17 mouse cellular contexts compared by ENCODE assay signal in the genomic region with DNA sequence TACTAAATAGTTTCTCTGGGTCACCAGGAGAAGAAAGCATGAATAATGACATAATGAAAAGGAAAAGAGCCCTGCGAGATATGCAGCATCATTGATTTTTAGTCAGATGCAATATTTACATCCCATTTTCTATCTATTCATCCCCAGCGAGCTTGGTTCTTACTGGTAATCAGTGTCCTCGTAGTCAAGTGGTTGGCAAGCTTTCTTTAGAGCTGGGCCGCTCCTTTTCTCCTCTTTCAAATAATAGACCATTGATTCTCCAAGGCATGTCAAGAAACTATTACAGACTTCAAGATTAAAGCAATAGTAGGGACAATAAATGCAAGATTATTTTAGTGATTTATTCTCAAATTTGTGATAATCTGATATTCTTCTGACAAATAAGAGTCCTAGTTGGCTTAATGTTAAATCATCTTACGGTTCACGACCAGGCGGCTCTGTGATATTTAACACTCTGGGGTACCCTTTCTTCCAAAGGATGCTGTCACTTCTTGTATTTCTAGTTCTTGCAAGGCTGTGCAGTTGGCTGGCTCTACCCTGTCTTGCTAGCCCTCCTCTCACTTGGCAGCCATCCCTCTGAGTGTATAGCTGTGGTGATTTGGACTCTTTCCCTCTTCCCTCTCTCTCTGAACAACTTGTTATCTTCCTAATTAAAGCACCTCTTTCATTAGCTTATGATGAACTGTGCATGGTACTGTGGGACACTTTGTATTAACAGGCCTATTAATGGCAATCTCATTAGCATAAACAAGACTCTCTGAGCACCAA.
A peak's percentile ranks its signal among the peaks of the same experiment; 100 is the strongest.
DNase-seq lines count a peak whose midpoint lies in the region; ATAC-seq lines count a peak whose summit lies in the region.
"Had no signal": no experiment of that assay in that cellular context is flagged by ENCODE, and none has a peak within 500 bp of the region (broad histone marks: within the 10 kb centered on the region; RNA-seq: fewer than 3 reads in every experiment).

No protein-coding gene starts in this region.

- peak; percentile 89 for ATAC-seq in hindbrain, embryonic 16.5 days
- ATAC-seq in hindbrain, embryonic 11.5 days (ENCODE audit: low FRiP score): no peak
- ATAC-seq in midbrain, embryonic 16.5 days: 0 out of 2 replicates have a peak, but pooled peaks have one; percentile 62
- ATAC-seq: CD4-positive, CD25-positive, alpha-beta regulatory T cell, adult 4 months; intestine, postnatal 0 days had no signal

- H3K27me3 ChIP-seq in hindbrain, embryonic 16.5 days (replicated peaks; ENCODE audit: control insufficient read depth, insufficient read depth, low read length): no peaks in the 10 kb centered on the region
- no peaks in the 10 kb centered on the region for H3K27me3 ChIP-seq in hindbrain, embryonic 11.5 days (ENCODE audit: control insufficient read depth, insufficient read depth, low read length)
- H3K27me3 ChIP-seq in midbrain, embryonic 16.5 days (ENCODE audit: control insufficient read depth, insufficient read depth, low read depth, low read length): no peaks in the 10 kb centered on the region
- H3K27me3 ChIP-seq: embryonic facial prominence, embryonic 15.5 days; limb, embryonic 15.5 days had no signal

- H3K4me3 ChIP-seq in hindbrain, embryonic 16.5 days (ENCODE audit: low read length): no peak overlapping the region
- no peak overlapping the region for H3K4me3 ChIP-seq in hindbrain, embryonic 11.5 days (ENCODE audit: low read depth, low read length)
- H3K4me3 ChIP-seq in midbrain, embryonic 16.5 days (ENCODE audit: low read depth, low read length): no peak overlapping the region
- H3K4me3 ChIP-seq: embryonic facial prominence, embryonic 15.5 days; limb, embryonic 15.5 days had no signal

- H3K36me3 ChIP-seq in hindbrain, embryonic 16.5 days (ENCODE audit: control insufficient read depth, insufficient read depth, low read length): no peaks in the 10 kb centered on the region
- H3K36me3 ChIP-seq in hindbrain, embryonic 11.5 days (ENCODE audit: control insufficient read depth, insufficient read depth, low read length): no peaks in the 10 kb centered on the region
- no peaks in the 10 kb centered on the region for H3K36me3 ChIP-seq in midbrain, embryonic 16.5 days (ENCODE audit: control insufficient read depth, insufficient read depth, low read length)
- H3K36me3 ChIP-seq: embryonic facial prominence, embryonic 15.5 days; limb, embryonic 15.5 days had no signal

- intact Hi-C loops in heart, postnatal 10 days (cut with DNase I): no loop called here

- H3K4me2 ChIP-seq in hindbrain, embryonic 16.5 days (ENCODE audit: low read length): no peak overlapping the region
- no peak overlapping the region for H3K4me2 ChIP-seq in hindbrain, embryonic 11.5 days (replicated peaks; ENCODE audit: low read depth, low read length)
- no peak overlapping the region for H3K4me2 ChIP-seq in midbrain, embryonic 16.5 days (ENCODE audit: low read length)
- H3K4me2 ChIP-seq: embryonic facial prominence, embryonic 15.5 days; limb, embryonic 15.5 days had no signal

- no peak for DNase-seq in hindbrain, embryonic 11.5 days (ENCODE audit: low spot score)
- DNase-seq in retina, postnatal 1 day: peak; percentile 57
- no peak for DNase-seq in retina, embryonic 14.5 days (ENCODE audit: low spot score)
- no peak for DNase-seq in gastrocnemius, postnatal 25 days
- DNase-seq in heart, postnatal 10 days: no peak
- DNase-seq: adrenal gland, postnatal 25 days; heart, adult 18-20 months; heart, postnatal 14 days; kidney, postnatal 25 days; lung, adult 2 months; thymus, adult 18-20 months had no signal

- H3K27ac ChIP-seq in hindbrain, embryonic 16.5 days (ENCODE audit: low read depth, low read length): no peak overlapping the region
- H3K27ac ChIP-seq in hindbrain, embryonic 11.5 days (ENCODE audit: low read depth, low read length): no peak overlapping the region
- no peak overlapping the region for H3K27ac ChIP-seq in midbrain, embryonic 16.5 days (ENCODE audit: low read length)
- H3K27ac ChIP-seq: embryonic facial prominence, embryonic 15.5 days; limb, embryonic 15.5 days had no signal

- no peak overlapping the region for H3K9ac ChIP-seq in hindbrain, embryonic 16.5 days (ENCODE audit: low read depth, low read length)
- no peak overlapping the region for H3K9ac ChIP-seq in hindbrain, embryonic 11.5 days (ENCODE audit: low read depth, low read length)
- no peak overlapping the region for H3K9ac ChIP-seq in midbrain, embryonic 16.5 days (ENCODE audit: low read depth, low read length)
- H3K9ac ChIP-seq: embryonic facial prominence, embryonic 15.5 days; limb, embryonic 15.5 days had no signal

- 62% methylated on average over 7 of the region's 7 CpGs for WGBS in hindbrain, embryonic 16.5 days
- 90% methylated on average over 7 of the region's 7 CpGs for WGBS in hindbrain, embryonic 11.5 days
- 73% methylated on average over 7 of the region's 7 CpGs for WGBS in midbrain, embryonic 16.5 days

- peaks cover 3% of the 10 kb centered on the region; the same call in 1 of the 2 replicates for H3K9me3 ChIP-seq in hindbrain, embryonic 16.5 days (ENCODE audit: control insufficient read depth, low read length)
- H3K9me3 ChIP-seq in hindbrain, embryonic 11.5 days (ENCODE audit: control insufficient read depth, low read length): no peaks in the 10 kb centered on the region
- H3K9me3 ChIP-seq in midbrain, embryonic 16.5 days (replicated peaks; ENCODE audit: control insufficient read depth, low read length, poor library complexity, severe bottlenecking): 0 out of 2 replicates have a peak, but pooled peaks cover 3% of the 10 kb centered on the region
- H3K9me3 ChIP-seq: embryonic facial prominence, embryonic 15.5 days; limb, embryonic 15.5 days had no signal

- H3K4me1 ChIP-seq in hindbrain, embryonic 16.5 days (ENCODE audit: control insufficient read depth, insufficient read depth, low read depth, low read length): no peaks in the 10 kb centered on the region
- no peaks in the 10 kb centered on the region for H3K4me1 ChIP-seq in hindbrain, embryonic 11.5 days (replicated peaks; ENCODE audit: control insufficient read depth, insufficient read depth, low read length)
- no peaks in the 10 kb centered on the region for H3K4me1 ChIP-seq in midbrain, embryonic 16.5 days (ENCODE audit: control insufficient read depth, insufficient read depth, low read length)
- H3K4me1 ChIP-seq: embryonic facial prominence, embryonic 15.5 days; limb, embryonic 15.5 days had no signal
